Mouse (Mus musculus) neural tube, embryonic 14.5 days (tissue): ENCODE results near the gene Nostrin. TPM values are rescaled to one million over a fixed set of nuclear protein-coding genes. Genes with fewer than 3 reads are reported as not detected.

Experiments
- ATAC-seq: fragments of 200-750 bp; cut with Nextera tagmentation; 2 replicates; pipeline ENCODE4 v1.8.0; 2017; ENCODE audit warnings: low read depth, mild to moderate bottlenecking, moderate TSS enrichment, moderate library complexity
- H3K27ac ChIP-seq: fragments of 300-500 bp; sonication (generic); 2 replicates; pipeline ENCODE4 v1.5.1; 2014; ENCODE audit warnings: low read depth, mild to moderate bottlenecking, control low read depth, low read length, moderate library complexity, mixed read lengths
- H3K27me3 ChIP-seq: fragments of 300-500 bp; sonication (generic); 2 replicates; pipeline ENCODE4 v1.6.1; 2014; ENCODE audit warnings: low read length; ENCODE audit not compliant: control insufficient read depth, insufficient read depth
- H3K36me3 ChIP-seq: fragments of 300-500 bp; sonication (generic); 2 replicates; pipeline ENCODE4 v1.6.1; 2014; ENCODE audit warnings: low read length, mixed read lengths; ENCODE audit not compliant: control insufficient read depth, insufficient read depth
- H3K4me1 ChIP-seq: fragments of 300-500 bp; sonication (generic); 2 replicates; pipeline ENCODE4 v1.6.1; 2014; ENCODE audit warnings: low read length; ENCODE audit not compliant: control insufficient read depth, insufficient read depth
- H3K4me2 ChIP-seq: fragments of 300-500 bp; sonication (generic); 2 replicates; pipeline ENCODE4 v1.6.1; 2014; ENCODE audit warnings: mild to moderate bottlenecking, low read depth, low read length, control low read depth
- H3K4me3 ChIP-seq: fragments of 300-500 bp; sonication (generic); 2 replicates; pipeline ENCODE4 v1.5.1; 2014; ENCODE audit warnings: low read depth, low read length, control low read depth, mixed read lengths
- H3K9ac ChIP-seq: fragments of 300-500 bp; sonication (generic); replicated peaks from 2 replicates; pipeline ENCODE4 v1.6.1; 2014; ENCODE audit warnings: low read depth, mild to moderate bottlenecking, control low read depth, low read length, mixed read lengths
- H3K9me3 ChIP-seq: fragments of 300-500 bp; sonication (generic); 2 replicates; pipeline ENCODE4 v1.6.1; 2016; ENCODE audit warnings: low read length; ENCODE audit not compliant: control insufficient read depth
- WGBS: fragments of 180-500 bp; shearing (Covaris S2); extraction: QIAGEN DNeasy Blood & Tissue Kit; methylation state at CpG from one replicate; pipeline ENCODE4 v1.1.7; 2014; 5-methylcytosine and 5-hydroxymethylcytosine counted together
- polyA plus RNA-seq: library from polyadenylated mRNA; unstranded; fragments of >200 nt; fragmentation: Nextera tagmentation; extraction: Ambion mirVana; gene quantifications from 2 replicates; pipeline ENCODE4 v1.2.1, GENCODE M21; 2014

The Nostrin gene
- polyA plus RNA-seq, 1 experiment from 2014 or later = 0.95 TPM

GRCm38 (mm10) chr2:69224724-69225123, 89.1 kb downstream of the Nostrin start:
- Histone ChIP-seq H3K4me2 (no peak overlapping the region), H3K9ac (no peak overlapping the region), H3K27ac (no peak overlapping the region), H3K9me3 (no peaks in the 10 kb centered on the region), H3K4me3 (no peak overlapping the region), H3K4me1 (no peaks in the 10 kb centered on the region), H3K27me3 (no peaks in the 10 kb centered on the region), H3K36me3 (no peaks in the 10 kb centered on the region)
- 79% methylated on average over 2 of the region's 2 CpGs for WGBS
- ATAC-seq = no peak

- Histone ChIP-seq H3K27me3 (no peaks in the 10 kb centered on the region), H3K4me2 (no peak overlapping the region), H3K9me3 (no peaks in the 10 kb centered on the region), H3K4me3 (no peak overlapping the region), H3K27ac (no peak overlapping the region), H3K4me1 (no peaks in the 10 kb centered on the region), H3K36me3 (no peaks in the 10 kb centered on the region), H3K9ac (no peak overlapping the region)
- no peak for ATAC-seq
- WGBS = 91% methylated on average over 9 of the region's 9 CpGs
Observed at GRCm38 (mm10) chr2:69226876-69227275, 91.3 kb downstream of the Nostrin start.

- no peak for ATAC-seq
- H3K4me1 ChIP-seq = no peaks in the 10 kb centered on the region
- no peak overlapping the region for H3K9ac ChIP-seq
- H3K4me3 ChIP-seq = no peak overlapping the region
- H3K4me2 ChIP-seq = no peak overlapping the region
- WGBS = 59% methylated on average over 6 of the region's 6 CpGs
- H3K27ac ChIP-seq = no peak overlapping the region
- no peaks in the 10 kb centered on the region for H3K36me3 ChIP-seq
- H3K9me3 ChIP-seq = no peaks in the 10 kb centered on the region
- no peaks in the 10 kb centered on the region for H3K27me3 ChIP-seq
Observed at GRCm38 (mm10) chr2:69228635-69229034, 93.0 kb downstream of the Nostrin start.

GRCm38 (mm10) chr2:69230137-69230536, 94.5 kb downstream of the Nostrin start:
- ATAC-seq = no peak
- 89% methylated on average over 2 of the region's 2 CpGs for WGBS

GRCm38 (mm10) chr2:69232101-69232500, 96.5 kb downstream of the Nostrin start:
- Histone ChIP-seq H3K27ac (no peak overlapping the region), H3K36me3 (no peaks in the 10 kb centered on the region), H3K4me3 (no peak overlapping the region), H3K4me1 (no peaks in the 10 kb centered on the region), H3K27me3 (no peaks in the 10 kb centered on the region), H3K9me3 (no peaks in the 10 kb centered on the region), H3K4me2 (no peak overlapping the region), H3K9ac (no peak overlapping the region)
- no peak for ATAC-seq

More at GRCm38 (mm10) chr2:69230137-69230536, 94.5 kb downstream of the Nostrin start:
- H3K4me1 ChIP-seq = no peaks in the 10 kb centered on the region
- no peak overlapping the region for H3K4me2 ChIP-seq
- H3K4me3 ChIP-seq = no peak overlapping the region
- no peaks in the 10 kb centered on the region for H3K27me3 ChIP-seq
- no peak overlapping the region for H3K27ac ChIP-seq
- no peak overlapping the region for H3K9ac ChIP-seq
- no peaks in the 10 kb centered on the region for H3K36me3 ChIP-seq
- no peaks in the 10 kb centered on the region for H3K9me3 ChIP-seq

GRCm38 (mm10) chr2:69234976-69235678, 99.5 kb downstream of the Nostrin start:
- no peak for ATAC-seq
- 46% methylated on average over 5 of the region's 5 CpGs for WGBS

More at GRCm38 (mm10) chr2:69234976-69235678, 99.5 kb downstream of the Nostrin start:
- H3K9ac ChIP-seq = no peak overlapping the region
- H3K9me3 ChIP-seq = no peaks in the 10 kb centered on the region
- no peak overlapping the region for H3K4me3 ChIP-seq
- H3K27ac ChIP-seq = no peak overlapping the region
- no peaks in the 10 kb centered on the region for H3K4me1 ChIP-seq
- H3K36me3 ChIP-seq = no peaks in the 10 kb centered on the region
- H3K27me3 ChIP-seq = no peaks in the 10 kb centered on the region
- H3K4me2 ChIP-seq = no peak overlapping the region

Other genes starting within 250 kb of the Nostrin start
- 15.4 and 19.9 TPM in 2 replicates for gene Spc25, start 70.4 kb downstream of the Nostrin start, polyA plus RNA-seq
- 0.31 TPM in 1 of 2 replicates, not detected in the other for gene G6pc2, start 75.3 kb downstream of the Nostrin start, polyA plus RNA-seq
- not detected in 2 replicates for gene Abcb11, start 206.8 kb downstream of the Nostrin start, polyA plus RNA-seq
- not detected in 2 replicates for gene Dhrs9, start 244.6 kb downstream of the Nostrin start, polyA plus RNA-seq